24 mouse cellular contexts compared by ENCODE assay signal in the genomic region with DNA sequence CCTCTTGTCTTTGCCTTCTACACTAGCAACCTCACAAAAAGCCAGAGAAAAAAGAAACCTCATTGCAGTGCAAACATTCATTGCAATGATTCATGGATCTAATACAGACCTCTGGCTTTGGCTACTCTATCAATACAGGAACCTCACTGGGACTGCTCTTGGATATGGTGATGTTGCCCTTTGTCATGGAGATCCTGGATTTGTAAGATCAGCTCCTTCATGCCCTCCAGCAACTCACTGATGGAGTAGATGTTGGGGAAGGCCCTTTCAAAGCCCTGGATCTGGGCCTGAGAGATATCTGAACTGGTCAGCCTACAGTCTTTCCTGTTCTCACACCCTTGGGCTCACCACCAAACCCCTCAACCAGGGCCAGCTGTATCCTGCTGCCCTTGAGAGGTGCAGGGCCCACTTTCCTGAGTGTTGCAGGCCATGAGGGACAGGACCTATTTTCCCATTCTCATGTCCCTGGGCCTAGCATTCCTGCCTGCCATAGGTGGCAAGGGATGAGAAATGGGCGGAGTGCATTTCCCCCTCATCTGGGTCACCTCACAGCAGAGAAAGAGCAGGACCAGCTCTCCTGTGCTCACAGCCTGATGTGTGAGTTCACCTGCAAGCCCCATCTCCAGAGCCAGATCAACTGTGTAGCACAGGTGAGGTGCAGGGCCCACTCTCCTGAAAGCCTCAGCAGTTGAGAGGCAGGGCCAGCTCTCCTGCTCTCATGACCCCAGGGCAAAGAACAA.
"Had no signal": no experiment of that assay in that cellular context is flagged by ENCODE, and none has a peak within 500 bp of the region (broad histone marks: within the 10 kb centered on the region; RNA-seq: fewer than 3 reads in every experiment).

No protein-coding gene starts in this region.

- H3K4me3 ChIP-seq: heart, embryonic 10.5 days; heart, embryonic 12.5 days; hindbrain, embryonic 10.5 days; hindbrain, embryonic 12.5 days; intestine, embryonic 15.5 days; layer of hippocampus, adult 2 months; left cerebral cortex, adult 2 months; limb, embryonic 10.5 days; limb, embryonic 12.5 days; liver, embryonic 13.5 days had no signal

- H3K9me3 ChIP-seq: heart, embryonic 10.5 days; heart, embryonic 12.5 days; hindbrain, embryonic 10.5 days; hindbrain, embryonic 12.5 days; intestine, embryonic 15.5 days; limb, embryonic 10.5 days; limb, embryonic 12.5 days; liver, embryonic 13.5 days had no signal

- H3K27ac ChIP-seq: heart, embryonic 10.5 days; hindbrain, embryonic 10.5 days; hindbrain, embryonic 12.5 days; hindbrain, embryonic 14.5 days; intestine, embryonic 15.5 days; layer of hippocampus, adult 2 months; left cerebral cortex, adult 2 months; limb, embryonic 10.5 days; limb, embryonic 12.5 days; liver, embryonic 13.5 days had no signal

- H3K27me3 ChIP-seq: heart, embryonic 12.5 days; hindbrain, embryonic 12.5 days; intestine, embryonic 15.5 days; limb, embryonic 12.5 days; liver, embryonic 13.5 days had no signal

- ATAC-seq: hindbrain, embryonic 16.5 days; inflammation-experienced regulatory T-cells, adult 6 months; intestine, embryonic 15.5 days; intestine, postnatal 0 days had no signal

- DNase-seq: gastrocnemius, postnatal 10 days; gastrocnemius, postnatal 25 days; heart, postnatal 10 days; heart, postnatal 4 days; kidney, adult 18-20 months; kidney, adult 8-10 months; kidney, postnatal 10 days; kidney, postnatal 25 days; kidney, postnatal 4 days; liver; liver, embryonic 13.5 days had no signal

- H3K36me3 ChIP-seq: heart, embryonic 10.5 days; heart, embryonic 12.5 days; hindbrain, embryonic 10.5 days; hindbrain, embryonic 12.5 days; intestine, embryonic 15.5 days; limb, embryonic 10.5 days; limb, embryonic 12.5 days; liver, embryonic 13.5 days had no signal

- H3K4me1 ChIP-seq: heart, embryonic 10.5 days; hindbrain, embryonic 10.5 days; hindbrain, embryonic 12.5 days; intestine, embryonic 15.5 days; limb, embryonic 10.5 days; limb, embryonic 12.5 days; liver, embryonic 13.5 days had no signal
